Mouse (Mus musculus) ZHBTc4 (cell line): ENCODE results near the gene Gk2.
A peak's percentile ranks its signal among the peaks of the same experiment; 100 is the strongest.

Source experiments
- DNase-seq: peaks from one replicate; pipeline ENCODE4 v3.0.0-alpha.2; 2011; ENCODE audit warnings: low read depth, low spot score

Gene Gk2

DNA sequence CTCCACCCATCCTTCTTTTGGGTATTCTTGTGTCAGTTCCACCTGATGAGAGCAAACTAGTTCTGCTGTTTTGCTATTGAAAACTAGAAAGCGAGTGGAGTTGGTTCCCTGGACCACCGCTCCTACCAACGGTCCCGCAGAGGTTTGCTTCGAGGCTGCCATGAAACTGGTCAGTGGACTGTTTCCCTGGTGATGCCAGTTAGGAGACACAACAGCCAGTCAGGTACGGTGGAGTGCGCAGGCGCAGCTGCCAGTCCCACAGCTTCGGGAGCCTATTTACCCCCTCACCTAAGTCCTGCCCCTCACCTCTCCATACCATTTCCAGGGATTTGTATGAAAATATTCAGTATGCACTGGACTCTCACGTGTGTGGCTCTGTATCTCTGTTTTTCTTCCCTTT is at the start of gene Gk2:
Gk2 (minus strand) TSS at position 206 of the 400 bp plus-strand sequence.
- no peak for DNase-seq

DNA sequence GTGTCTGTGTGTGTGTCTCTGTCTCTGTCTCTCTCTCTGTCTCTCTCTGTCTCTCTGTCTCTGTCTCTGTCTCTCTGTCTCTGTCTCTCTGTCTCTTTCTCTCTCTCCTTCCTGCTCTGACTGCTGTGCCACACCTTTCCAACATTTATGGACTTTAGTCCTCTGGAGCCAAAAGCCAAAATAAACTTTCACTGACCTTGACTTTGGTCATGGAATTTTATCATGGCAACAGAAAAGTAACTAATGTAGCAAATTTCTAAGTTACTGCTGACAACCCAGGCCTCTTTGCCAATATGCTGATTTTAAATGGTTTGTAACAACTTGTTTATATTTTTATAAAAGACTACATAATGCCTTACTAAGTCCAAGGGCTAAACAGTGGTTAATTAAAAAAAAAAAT is 41.2 kb upstream of the Gk2 start:
- no peak for DNase-seq

DNA sequence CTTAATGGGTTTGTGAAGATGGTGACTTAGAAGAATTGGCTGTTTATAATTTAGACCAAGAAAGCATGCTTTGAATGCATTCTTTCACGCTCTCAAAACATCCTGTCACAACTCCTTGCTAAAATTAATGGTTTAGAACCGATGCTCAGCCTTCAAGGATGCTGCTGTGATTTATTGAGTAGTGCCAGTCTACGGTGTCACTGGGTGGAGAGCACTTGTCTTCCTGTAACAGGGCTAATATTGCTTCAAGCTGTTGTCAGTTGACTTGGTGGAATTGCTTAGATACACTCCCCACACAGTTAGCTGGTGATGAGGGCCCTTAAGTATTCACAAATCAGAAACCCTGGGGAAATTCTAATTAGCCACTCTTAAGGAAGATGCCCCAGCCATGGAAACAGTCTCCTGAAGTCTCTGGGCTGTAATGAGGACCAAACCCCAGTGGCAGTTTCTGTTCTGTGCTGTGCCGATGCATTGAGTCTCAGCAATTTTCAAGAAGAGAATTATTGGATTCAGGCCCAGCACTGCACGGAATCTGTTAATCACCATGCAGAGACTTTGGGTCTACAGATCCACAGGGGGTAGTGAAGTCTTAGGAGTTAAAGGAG is 38.8 kb upstream of the Gk2 start:
- DNase-seq: no peak

DNA sequence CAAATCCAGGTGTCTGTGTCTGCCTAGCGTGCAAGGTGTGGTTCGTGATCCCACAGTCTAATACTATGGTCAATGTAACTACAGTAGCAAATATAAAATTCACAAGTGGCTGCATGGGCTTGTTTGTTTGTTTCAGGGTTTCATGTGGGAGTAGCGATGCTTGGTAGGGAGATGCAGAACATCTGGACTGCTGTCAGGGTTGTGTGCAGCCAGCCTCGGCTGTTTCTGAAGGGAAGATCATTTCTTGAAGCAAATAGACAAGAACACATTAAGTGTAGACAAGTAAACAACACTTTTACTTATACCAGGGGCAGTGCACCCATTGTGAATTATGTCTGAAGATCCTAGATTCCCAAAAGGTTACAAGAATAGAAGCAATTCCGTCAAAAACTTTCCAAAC is 36.6 kb upstream of the Gk2 start:
- DNase-seq: no peak

DNA sequence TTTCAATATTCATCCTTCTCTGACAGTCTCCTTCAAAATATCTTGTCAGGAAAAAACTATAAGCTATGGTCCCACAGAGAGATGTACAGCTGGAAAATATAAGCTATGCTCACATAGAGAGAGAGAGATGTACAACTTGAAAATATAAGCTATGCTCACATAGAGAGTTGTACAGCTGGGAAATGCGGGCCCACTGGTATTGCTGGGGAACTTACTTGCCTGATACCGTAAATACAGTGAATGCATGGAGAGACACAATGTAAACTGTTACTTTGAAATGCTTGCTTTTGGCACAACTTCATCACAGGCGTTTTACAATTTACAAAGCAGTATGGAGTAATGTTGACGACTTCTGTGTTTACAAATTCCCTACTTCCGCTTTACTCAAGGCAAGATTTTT is 29.3 kb upstream of the Gk2 start:
- DNase-seq: peak; percentile 9

DNA sequence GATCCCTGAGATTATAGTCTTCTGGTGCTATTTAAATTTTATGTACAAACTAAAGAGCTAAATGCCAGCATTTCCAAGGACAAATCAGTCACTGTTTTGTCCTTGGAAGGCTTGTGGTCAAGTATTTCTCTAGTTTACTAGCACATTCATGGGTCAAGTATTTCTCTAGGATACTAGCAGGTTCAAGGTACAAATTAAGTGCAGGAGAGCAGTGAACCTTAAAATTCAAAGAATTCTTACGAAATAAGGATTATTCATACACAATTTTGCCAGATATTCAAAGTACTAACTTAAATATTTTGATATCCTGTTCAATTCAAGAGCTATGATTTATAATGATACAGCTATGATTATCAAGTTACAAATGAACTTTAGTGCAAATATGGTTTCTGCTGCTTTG is 23.2 kb upstream of the Gk2 start:
- DNase-seq: no peak

DNA sequence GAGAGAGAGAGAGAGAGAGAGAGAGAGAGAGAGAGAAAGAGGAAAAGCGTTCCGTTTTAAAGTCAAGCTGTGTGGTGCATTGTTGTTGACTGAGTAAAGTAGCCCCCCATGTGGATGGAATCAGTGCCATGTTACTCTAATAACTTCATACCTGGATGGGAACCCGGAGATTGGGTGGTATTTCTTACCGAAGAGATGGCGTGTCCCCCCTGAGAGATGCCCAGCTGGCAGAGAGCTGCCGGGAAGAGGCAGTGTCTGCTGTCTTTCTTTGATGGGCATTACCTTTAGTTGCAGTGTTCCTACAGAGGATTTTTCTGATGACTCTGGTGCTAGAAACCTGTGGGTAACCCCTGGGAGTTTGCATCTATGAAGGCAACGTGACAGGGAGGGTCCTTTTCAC is 10.4 kb upstream of the Gk2 start:
- DNase-seq: no peak

DNA sequence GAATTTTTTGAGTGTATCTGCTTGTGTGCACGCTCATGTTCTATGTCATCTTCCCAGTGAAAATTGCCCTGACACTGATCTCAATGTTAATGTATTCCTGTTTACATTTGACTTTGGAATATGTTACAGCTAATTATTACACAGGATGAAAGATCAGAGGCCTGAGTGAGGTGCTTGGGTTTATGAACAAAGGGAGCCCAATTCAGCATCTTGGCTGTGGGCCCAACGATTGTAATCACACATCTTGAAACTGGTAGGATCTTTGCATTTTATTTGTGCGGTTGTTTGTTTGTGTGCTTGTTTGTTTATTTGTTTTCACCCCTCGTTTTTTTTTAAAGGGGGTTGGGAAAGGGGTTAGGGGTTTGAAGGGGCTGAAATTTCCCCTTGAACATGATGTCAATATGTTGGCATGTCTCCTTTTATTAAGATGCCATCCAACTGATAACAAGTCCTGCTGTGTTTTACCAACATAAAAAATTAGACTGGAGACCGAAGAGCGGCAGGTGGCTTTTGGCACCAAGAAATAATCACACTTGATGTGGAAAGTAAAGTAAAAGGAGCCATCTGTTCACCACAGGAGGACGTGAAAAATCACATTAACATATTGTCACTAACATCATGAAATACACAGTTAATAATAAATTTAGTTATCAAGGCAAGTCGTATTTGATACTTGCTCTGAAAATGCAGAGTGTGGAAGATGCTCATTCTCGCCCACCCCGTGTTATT is 9.8 kb upstream of the Gk2 start:
- DNase-seq: no peak

DNA sequence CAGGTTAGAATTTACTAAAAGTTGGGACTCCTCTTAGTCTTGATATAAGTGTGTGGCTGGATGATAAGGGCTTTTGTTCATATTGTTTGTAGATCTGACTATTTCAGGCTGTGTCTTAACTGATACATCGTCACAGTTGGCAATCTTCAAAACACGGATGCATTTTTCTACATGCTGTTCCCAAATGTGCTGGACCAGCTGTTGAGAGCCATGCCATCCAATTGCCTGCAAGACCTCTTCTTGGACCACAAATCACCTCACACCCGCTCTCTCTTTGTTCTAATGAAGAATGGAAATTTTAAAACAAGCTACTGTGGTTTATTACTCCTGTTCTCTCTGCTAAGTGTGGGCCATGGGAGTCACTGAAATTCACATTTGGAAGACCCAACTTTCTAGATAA is 9.1 kb upstream of the Gk2 start:
- no peak for DNase-seq

DNA sequence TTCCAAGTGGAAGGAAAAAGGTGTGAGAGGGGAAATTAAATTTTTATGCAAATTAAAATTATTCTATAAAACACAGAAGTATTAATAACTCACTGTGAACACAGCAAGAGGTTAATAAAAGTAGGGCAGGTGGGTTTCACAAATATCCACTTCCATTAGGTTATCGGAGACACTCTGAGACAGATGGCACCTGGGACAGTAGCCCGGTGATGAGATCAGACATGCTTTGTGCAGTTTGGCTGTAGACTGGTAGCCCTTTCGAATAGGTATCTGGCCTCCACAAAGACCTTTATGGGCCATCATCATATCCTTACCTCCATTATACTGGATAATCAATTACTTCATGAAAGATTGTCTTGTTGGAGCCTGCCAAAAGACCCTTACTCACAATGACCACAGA is 6.0 kb upstream of the Gk2 start:
- no peak for DNase-seq

DNA sequence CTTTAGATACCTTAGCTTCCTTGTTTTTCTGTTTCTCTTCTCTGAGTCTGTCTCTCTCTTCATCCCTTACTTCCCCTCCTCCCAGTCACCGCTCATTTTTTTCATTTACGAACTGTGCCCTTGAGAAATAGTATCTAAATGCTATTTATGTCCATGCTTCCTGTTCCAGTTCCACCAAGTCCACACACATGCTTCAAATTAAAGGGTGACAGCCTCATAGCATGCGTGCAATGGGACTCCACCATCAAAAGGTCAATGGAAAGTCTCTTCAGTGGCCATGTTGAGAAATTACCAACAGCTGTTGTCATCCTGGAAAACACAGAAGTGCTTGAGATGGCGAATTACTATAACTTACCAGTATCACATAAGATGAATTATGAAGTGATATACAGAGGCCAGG is 5.4 kb downstream of the Gk2 start:
- no peak for DNase-seq

DNA sequence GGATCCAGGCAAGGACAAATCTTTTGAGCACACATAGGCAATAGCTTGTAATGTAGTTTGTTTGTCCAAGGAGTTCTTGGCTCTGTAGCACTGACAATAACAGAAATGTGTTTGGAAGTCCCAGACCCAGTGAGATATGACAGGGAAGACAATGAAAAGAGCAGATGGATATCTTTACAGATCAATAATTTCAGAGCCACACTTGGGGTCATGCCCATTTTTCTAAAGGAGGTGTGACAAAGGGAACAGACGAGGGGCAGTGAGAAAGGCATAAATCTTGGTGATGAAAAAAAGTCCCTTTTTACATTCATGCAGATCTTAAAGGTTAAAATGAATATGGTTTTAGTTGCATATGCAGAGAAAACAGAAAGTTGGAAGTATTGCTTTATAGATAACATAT is 12.6 kb downstream of the Gk2 start:
- DNase-seq: no peak

DNA sequence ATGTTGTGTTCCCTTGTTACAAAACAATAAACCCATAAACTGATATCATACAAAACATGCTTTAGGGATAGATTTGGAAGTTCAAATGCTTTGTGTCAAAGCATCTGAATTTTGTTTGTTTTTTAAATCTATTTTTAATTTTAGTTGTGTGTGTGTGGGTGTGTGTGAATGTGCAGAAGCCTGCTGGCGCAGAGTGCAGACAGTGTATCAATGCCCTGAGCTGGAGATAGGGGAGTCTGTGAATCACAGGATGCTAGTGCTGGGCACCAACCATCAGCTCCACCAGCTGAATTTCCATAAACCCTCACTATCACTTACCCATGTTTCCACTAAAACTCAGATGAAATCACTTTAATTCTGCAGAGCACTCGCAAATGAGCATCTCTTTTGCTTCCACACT is 24.3 kb downstream of the Gk2 start:
- no peak for DNase-seq

DNA sequence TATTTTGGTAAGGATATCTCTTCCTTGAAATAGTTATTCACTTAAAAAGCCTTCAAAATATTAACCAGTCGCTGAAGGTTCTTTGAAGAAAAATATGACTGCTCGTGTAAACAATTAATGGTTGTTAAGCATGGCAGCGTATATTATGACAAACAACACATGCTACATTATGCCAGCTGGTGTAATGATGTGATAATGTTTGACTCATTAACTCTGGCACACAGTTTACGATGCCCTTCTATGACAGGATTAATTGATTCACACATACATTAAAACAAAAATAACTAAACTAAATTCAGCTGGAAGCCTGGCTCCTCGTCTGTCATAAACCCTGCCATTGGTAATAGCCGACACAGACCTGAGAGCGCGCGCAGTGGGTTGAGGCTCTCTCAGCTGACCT is 26.8 kb downstream of the Gk2 start:
- DNase-seq: no peak

DNA sequence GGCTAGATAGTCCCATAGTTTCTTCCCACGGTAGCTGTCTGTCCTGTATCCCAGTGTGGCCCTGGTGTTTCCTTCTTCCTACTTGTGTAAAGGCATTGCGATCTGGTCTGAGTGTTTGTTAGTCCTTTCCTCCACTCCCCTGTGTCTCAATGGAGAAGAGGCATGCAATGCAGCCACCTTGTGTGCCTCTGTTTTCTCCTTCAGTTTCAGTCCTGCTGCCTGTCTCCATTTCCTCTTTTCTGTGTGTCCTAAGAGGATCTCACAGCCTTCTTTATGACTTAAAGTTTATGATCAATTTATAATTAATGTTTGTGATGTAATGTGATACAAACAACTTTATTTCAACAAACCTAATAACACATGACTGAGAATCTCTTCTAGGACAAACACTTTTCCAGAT is 35.2 kb downstream of the Gk2 start:
- no peak for DNase-seq

DNA sequence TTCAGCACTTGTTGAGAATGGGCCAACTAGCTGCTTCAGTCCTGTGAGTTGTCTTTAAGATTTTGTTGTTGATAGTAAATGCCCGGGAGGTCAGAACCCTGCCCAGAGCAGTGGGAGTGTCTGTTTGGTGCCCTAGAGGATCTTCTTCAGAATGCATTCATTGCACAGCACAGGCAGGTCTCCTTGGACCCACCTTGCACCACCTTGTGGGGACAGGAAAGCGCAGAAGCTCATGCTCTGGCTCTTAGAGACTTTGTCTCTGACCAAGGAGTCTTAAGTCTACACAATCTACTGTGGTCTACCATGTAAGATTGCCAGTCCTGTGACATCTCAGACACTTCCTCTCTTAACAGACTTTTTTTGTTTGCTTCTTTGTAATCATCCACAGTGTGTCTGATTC is 39.6 kb downstream of the Gk2 start:
- DNase-seq: peak; percentile 12

DNA sequence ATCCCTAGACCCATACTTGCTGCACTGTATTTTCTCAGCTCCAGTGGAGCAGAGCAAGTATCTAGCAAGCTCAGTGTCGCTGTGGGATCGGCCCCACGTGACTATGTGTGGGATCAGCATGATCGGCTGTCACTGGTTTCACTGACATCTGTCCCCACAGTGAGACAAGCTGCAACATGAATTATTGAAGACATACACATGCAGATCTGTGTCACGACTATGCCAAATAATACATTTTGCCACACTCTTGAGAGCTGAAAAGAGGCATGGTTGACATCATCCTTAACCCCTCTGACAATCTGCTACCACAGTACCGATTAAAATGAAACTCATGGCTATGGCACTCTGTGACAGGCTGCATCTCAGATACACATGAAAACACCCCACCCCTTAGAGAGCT is 41.0 kb downstream of the Gk2 start:
- no peak for DNase-seq

DNA sequence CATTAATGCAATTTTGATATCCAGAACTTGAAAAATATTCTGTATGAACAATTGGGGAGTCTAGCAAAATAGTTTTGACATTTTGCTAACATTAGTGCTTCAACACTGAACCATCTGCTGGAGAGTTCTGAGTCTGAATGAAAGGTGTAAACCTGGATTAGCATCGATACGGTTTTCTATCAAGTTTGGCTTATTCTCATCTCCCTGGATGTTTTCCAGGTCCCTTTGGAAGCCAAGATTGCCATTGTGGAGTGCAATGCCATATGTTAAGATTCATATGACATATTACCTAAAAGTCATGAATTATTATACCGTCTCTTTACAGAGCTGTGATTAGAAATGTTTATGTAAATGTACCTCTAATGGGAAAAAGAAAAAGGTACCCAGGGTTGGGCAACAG is 43.1 kb downstream of the Gk2 start:
- no peak for DNase-seq

DNA sequence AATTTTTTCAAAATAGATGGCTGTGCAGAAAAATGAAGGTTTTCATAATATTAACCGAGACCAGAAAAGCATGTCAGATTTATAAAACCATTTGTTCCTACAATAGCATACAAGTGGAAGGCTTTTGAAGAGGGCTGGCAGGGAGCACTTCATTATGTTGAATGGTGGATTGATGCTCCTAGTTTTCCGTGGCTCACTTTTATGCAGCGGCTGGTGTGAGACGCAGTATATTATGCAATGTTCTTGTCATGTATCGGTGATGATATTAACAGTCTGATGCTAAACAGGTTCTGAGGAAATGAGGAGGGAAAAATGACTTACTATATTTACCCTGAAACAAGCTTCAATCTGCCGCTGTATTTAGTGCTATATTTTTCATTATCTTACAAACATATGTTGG is 46.6 kb downstream of the Gk2 start:
- DNase-seq: no peak

DNA sequence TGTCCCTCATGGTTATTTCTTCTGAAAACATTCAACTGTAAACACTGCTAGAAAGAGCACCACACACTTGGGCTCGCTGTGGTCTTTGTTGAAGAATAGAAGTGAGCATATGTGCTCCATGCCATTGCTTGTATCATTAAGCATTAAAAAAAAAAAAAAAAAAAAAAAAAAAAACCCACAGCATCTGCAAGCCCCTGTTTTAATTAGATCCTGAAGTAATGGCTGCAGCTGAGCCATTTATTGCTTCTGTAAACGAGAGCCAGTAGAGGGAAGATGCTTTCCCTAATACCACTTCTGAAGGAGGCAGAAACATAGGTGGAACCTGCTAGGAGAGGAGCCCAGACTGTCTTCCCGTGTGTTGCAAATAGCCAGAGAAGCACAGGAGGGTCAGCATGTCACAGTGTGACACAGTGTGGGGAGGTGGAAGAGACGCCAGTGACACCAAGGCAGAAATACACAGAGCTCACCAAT is 47.6 kb downstream of the Gk2 start:
- DNase-seq: no peak
